Mouse (Mus musculus) liver, postnatal 0 days (tissue): ENCODE data around the gene Gnao1.

Experiments
- CTCF ChIP-seq: sonication (generic); IDR thresholded peaks from 2 replicates; pipeline ENCODE4 v1.5.1; 2016; ENCODE audit warnings: antibody characterized with exemption, low read depth
- EP300 ChIP-seq: IDR thresholded peaks from 2 replicates; pipeline ENCODE4 v1.6.1; 2016; ENCODE audit warnings: antibody characterized with exemption, low read depth, mild to moderate bottlenecking

GRCm38 (mm10) chr8:94004139-94004538, 194.4 kb downstream of the Gnao1 start:
- TF ChIP-seq CTCF (no peak), EP300 (no peak)
